Mouse (Mus musculus) liver, embryonic 11.5 days (tissue): ENCODE data around the gene Dao. TPM values are rescaled to one million over a fixed set of nuclear protein-coding genes. Genes with fewer than 3 reads are reported as not detected.

ENCODE experiments used
- ATAC-seq: fragments of 200-750 bp; cut with Nextera tagmentation; replicated peaks from 2 replicates; pipeline ENCODE4 v1.8.0; 2017; ENCODE audit warnings: moderate number of reproducible peaks, mild to moderate bottlenecking, moderate TSS enrichment, moderate library complexity; ENCODE audit not compliant: low FRiP score
- DNase-seq: peaks from one replicate; pipeline ENCODE4 v3.0.0-alpha.2; 2017; ENCODE audit warnings: low spot score
- H3K27ac ChIP-seq: fragments of 300-500 bp; sonication (generic); 2 replicates; pipeline ENCODE4 v1.5.1; 2014; ENCODE audit warnings: mild to moderate bottlenecking, low read depth, low read length, control low read depth
- H3K27me3 ChIP-seq: fragments of 300-500 bp; sonication (generic); replicated peaks from 2 replicates; pipeline ENCODE4 v1.6.1; 2014; ENCODE audit warnings: low read length, mixed read lengths; ENCODE audit not compliant: control insufficient read depth, insufficient read depth
- H3K36me3 ChIP-seq: fragments of 300-500 bp; sonication (generic); 2 replicates; pipeline ENCODE4 v1.6.1; 2014; ENCODE audit warnings: mild to moderate bottlenecking, low read length, moderate library complexity, mixed read lengths; ENCODE audit not compliant: control insufficient read depth, insufficient read depth
- H3K4me1 ChIP-seq: fragments of 300-500 bp; sonication (generic); replicated peaks from 2 replicates; pipeline ENCODE4 v1.6.1; 2014; ENCODE audit warnings: low read length, mixed read lengths; ENCODE audit not compliant: control insufficient read depth, insufficient read depth
- H3K4me2 ChIP-seq: fragments of 300-500 bp; sonication (generic); 2 replicates; pipeline ENCODE4 v1.6.1; 2014; ENCODE audit warnings: mild to moderate bottlenecking, control low read depth, moderate library complexity
- H3K4me3 ChIP-seq: fragments of 300-500 bp; sonication (generic); 2 replicates; pipeline ENCODE4 v1.5.1; 2014; ENCODE audit warnings: low read depth, low read length, control low read depth
- H3K9ac ChIP-seq: fragments of 300-500 bp; sonication (generic); 2 replicates; pipeline ENCODE4 v1.6.1; 2014; ENCODE audit warnings: low read depth, low read length, control low read depth
- H3K9me3 ChIP-seq: fragments of 300-500 bp; sonication (generic); 2 replicates; pipeline ENCODE4 v1.6.1; 2016; ENCODE audit warnings: low read length, inconsistent platforms, mixed read lengths; ENCODE audit not compliant: control insufficient read depth
- WGBS: fragments of 180-500 bp; shearing (Covaris S2); extraction: QIAGEN DNeasy Blood & Tissue Kit; methylation state at CpG from one replicate; pipeline ENCODE4 v1.1.7; 2014; 5-methylcytosine and 5-hydroxymethylcytosine counted together
- polyA plus RNA-seq: library from polyadenylated mRNA; unstranded; fragments of >200 nt; fragmentation: Nextera tagmentation; extraction: Ambion mirVana; gene quantifications from 2 replicates; pipeline ENCODE4 v1.2.1, GENCODE M21; 2014

The Dao gene
- polyA plus RNA-seq, 1 experiment from 2014 or later, result not detected

DNA sequence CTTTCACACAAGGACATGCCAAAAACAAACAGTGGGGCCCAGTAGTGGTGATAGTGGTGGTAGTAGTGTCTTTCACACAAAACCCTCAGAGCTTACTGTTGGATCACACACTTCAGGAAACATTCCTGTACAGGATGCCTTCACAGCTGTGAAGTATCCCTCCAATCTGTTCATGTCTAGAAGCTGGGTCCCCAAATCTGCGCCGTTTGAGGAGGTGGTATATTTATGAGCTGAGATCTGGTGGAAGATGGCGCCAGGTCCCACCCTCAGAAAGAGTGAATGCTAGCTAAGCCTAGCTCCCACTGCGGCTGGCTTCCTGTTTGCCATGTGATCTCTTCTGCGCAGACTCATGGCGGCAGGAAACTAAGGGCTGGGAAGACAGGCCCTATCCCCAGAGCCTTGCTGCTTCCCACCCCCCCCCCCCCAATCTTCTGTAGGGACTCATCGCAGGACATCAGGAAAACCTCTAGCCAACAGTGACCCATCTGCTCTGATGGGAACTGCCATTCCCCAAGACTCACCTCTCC is 37.8 kb upstream of the Dao start:
- H3K9me3 ChIP-seq, result no peaks in the 10 kb centered on the region
- H3K4me1 ChIP-seq, result peaks cover 12% of the 10 kb centered on the region
- no peak overlapping the region for H3K27ac ChIP-seq
- no peaks in the 10 kb centered on the region for H3K27me3 ChIP-seq
- whole genome bisulfite sequencing, result 84% methylated on average over 7 of the region's 7 CpGs
- no peak overlapping the region for H3K9ac ChIP-seq
- no peak overlapping the region for H3K4me3 ChIP-seq
- ATAC-seq, result no peak
- H3K4me2 ChIP-seq, result no peak overlapping the region
- peaks cover 26% of the 10 kb centered on the region for H3K36me3 ChIP-seq
- no peak for DNase-seq

DNA sequence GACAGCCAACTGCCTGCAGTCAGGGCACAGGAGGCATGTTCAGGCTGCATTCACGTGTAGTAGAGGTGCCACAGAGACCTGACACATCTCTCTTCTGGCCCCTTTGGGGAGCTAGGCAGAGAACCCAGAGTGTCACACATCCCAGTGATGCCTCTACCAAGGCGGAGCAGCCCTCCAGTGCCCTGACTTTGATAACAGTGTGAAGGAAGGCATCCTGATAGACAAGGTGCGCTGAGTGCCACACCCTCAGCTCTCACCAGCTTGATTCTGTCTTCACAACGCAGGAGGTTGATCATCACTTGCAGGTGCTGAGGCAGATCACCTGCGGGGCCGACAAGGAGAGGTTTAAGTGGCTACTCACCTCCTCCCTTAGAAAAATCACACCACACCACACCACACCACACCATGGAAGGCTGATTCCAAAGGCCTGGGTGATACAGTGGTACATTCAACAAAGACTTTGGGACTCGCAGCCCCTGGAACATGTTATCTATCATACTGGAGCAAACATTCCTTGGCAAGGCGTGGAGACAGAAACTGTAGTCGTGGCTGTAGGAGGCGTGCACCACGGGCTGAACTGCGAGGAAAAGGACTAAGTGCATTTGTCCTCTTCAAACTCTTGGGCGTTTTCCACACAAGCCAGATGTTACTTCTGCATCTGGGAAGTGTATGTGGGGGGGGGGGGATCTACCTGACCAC is 36.9 kb upstream of the Dao start:
- Histone ChIP-seq H3K9me3 (no peaks in the 10 kb centered on the region), H3K36me3 (peaks cover 26% of the 10 kb centered on the region), H3K4me3 (no peak overlapping the region), H3K4me2 (no peak overlapping the region), H3K4me1 (peaks cover 17% of the 10 kb centered on the region), H3K9ac (no peak overlapping the region), H3K27ac (no peak overlapping the region), H3K27me3 (no peaks in the 10 kb centered on the region)
- WGBS, result 82% methylated on average over 13 of the region's 13 CpGs
- ATAC-seq, result no peak
- DNase-seq, result no peak

DNA sequence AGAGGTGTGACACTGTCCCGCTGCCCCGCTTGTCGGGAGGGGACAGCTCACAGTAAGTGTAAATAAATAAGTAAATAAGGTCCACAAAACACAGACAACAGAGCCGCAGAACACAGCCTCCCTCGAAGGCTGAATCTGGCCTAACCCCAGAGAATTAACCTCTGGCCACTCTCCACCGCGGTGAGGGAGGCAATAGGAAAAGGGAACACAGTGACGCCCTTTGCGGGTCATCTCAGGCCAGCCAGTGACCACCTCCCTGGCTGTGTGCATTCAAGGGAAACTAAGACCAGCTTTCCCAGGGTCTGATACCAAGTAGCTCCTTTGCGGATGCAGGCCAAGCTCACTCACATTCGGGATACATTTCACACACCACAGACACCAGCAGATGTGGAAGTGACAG is 35.1 kb upstream of the Dao start:
- H3K4me2 ChIP-seq, result no peak overlapping the region
- H3K4me1 ChIP-seq, result peaks cover 20% of the 10 kb centered on the region
- WGBS, result 85% methylated on average over 11 of the region's 11 CpGs
- no peak for ATAC-seq
- no peaks in the 10 kb centered on the region for H3K27me3 ChIP-seq
- no peak overlapping the region for H3K27ac ChIP-seq
- no peak overlapping the region for H3K9ac ChIP-seq
- no peak overlapping the region for H3K4me3 ChIP-seq
- DNase-seq, result no peak
- no peaks in the 10 kb centered on the region for H3K9me3 ChIP-seq
- H3K36me3 ChIP-seq, result peaks cover 26% of the 10 kb centered on the region

DNA sequence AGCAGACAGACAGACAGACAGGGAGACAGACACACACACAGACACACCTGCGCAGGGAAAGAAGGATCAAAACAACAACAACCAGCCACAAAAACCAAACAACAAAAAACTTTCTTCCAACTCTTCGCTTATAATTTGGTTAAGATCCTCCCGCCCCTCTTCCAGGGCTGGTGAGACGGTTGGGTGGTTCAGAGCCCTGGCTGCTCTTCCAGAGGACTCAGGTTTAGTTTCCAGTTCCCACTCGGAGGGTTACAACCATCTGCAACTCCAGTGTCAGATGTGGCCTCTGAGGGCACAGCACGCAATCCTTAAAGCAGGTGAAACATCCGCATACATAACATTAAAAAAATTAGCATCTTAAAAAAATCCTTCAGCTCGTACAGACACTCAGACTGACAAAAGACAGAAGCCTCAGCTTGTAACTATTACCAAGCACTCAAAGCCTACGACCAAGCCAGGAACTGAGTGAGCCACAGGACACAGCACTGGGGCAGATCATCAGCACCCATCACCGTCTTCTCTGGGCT is 32.0 kb upstream of the Dao start:
- no peak overlapping the region for H3K27ac ChIP-seq
- H3K27me3 ChIP-seq, result no peaks in the 10 kb centered on the region
- DNase-seq, result no peak
- peaks cover 12% of the 10 kb centered on the region for H3K36me3 ChIP-seq
- 0 out of 2 replicates have a peak overlapping the region, but pooled peaks have one; percentile 25 for H3K9ac ChIP-seq
- WGBS, result 81% methylated on average over 10 of the region's 10 CpGs
- H3K4me3 ChIP-seq, result no peak overlapping the region
- H3K4me1 ChIP-seq, result peaks cover 45% of the 10 kb centered on the region
- no peaks in the 10 kb centered on the region for H3K9me3 ChIP-seq
- H3K4me2 ChIP-seq, result peak overlapping the region; percentile 62; the same call in 1 of the 2 replicates
- ATAC-seq, result no peak

DNA sequence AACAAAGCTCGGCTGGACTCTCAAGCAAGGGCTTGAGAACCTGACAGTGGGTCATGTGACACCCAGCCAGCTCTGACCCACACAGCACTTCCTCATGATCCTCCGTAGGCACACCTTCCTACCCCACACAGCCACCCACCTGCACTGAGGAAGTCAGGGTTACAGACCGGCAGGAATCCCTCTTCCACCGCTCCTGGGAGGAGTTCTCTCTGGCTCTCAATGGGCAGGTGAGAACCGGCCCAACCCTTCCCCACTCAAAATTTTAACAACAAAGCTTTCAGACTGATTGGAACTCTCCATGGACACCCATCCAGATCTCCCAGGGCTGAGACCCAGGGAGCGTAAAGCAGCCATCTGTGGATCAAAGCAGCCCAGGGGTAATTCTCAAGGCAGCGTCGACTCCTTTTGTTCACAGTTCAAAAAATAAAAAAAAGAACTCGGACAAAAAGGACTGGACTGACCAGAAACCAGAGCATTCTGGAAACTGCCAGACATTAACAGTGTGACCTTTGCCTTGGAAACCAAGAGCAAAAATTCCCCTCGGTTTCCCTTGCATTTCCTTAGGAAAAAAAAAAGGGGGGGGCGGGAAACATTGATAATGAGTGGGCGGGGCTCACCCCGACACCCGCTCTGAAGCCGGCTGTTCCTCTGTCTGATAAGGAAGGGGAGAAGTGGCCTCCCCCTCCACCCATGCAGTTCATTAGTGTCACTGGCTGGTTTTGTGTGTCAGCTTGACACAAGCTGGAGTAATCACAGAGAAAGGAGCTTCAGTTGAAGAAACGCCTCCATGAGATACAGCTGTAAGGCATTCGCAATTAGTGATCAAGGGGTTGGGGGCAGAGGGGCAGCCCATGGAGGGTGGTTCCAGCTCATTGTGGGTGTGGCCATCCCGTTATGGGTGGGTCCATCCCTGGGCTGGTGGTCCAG is 30.7 kb upstream of the Dao start:
- Histone ChIP-seq H3K9me3 (no peaks in the 10 kb centered on the region), H3K4me2 (peak overlapping the region; percentile 62), H3K36me3 (peaks cover 12% of the 10 kb centered on the region), H3K9ac (peak overlapping the region; percentile 76), H3K4me1 (peaks cover 55% of the 10 kb centered on the region), H3K4me3 (peak overlapping the region; percentile 46), H3K27me3 (no peaks in the 10 kb centered on the region), H3K27ac (peak overlapping the region; percentile 98)
- WGBS, result 12% methylated on average over 18 of the region's 18 CpGs
- ATAC-seq (peak; percentile 81), DNase-seq (peak; percentile 59)

DNA sequence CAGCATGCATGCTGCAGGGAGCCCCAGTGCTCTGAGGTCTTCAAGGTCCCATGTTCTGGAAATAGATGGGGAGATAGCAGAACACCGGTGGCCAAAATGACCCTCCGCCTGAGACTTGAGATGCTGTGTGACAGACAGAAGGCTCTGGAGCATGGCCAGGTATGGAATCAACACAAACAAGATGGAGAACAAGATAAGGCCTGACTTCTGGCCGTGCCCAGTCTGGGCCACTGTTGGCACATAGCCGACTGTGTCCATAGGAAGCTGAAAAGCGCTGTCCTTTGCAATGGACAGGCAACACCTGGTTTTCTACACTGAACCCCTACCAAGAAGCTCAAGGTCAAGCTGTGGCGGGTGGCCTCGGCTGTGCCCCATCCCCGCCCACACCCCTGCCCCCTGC is 29.7 kb upstream of the Dao start:
- 68% methylated on average over 8 of the region's 8 CpGs for WGBS
- ATAC-seq, result no peak
- Histone ChIP-seq H3K4me3 (peak overlapping the region; percentile 46), H3K27me3 (no peaks in the 10 kb centered on the region), H3K4me1 (peaks cover 59% of the 10 kb centered on the region), H3K4me2 (peak overlapping the region; percentile 62), H3K36me3 (peaks cover 12% of the 10 kb centered on the region), H3K9me3 (no peaks in the 10 kb centered on the region), H3K27ac (peak overlapping the region; percentile 98), H3K9ac (peak overlapping the region; percentile 76)
- DNase-seq, result no peak

DNA sequence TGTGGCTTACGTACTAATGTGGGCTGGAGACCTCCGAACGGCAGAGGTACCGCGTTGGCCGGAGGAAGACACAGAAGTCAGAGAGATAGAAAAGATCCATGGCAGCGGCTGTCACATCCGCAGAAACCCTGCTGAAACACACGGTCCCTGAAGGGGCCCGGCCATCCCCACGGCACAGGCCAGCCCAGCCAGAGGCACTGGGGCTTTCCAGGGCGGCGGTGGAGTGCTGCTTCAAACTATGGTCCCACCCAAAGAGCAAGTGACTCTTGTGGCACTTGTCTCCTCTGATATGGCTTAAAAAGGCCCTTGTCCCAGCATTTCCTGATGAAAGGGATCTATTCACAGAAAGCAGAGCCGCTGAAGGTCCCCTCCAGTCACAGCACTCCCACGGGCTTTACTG is 28.9 kb upstream of the Dao start:
- peak overlapping the region; percentile 46 for H3K4me3 ChIP-seq
- no peaks in the 10 kb centered on the region for H3K9me3 ChIP-seq
- peaks cover 63% of the 10 kb centered on the region for H3K4me1 ChIP-seq
- WGBS, result 51% methylated on average over 15 of the region's 15 CpGs
- ATAC-seq (peak; percentile 35; the same call in 1 of the 2 replicates), DNase-seq (no peak)
- H3K27me3 ChIP-seq, result no peaks in the 10 kb centered on the region
- peak overlapping the region; percentile 76 for H3K9ac ChIP-seq
- 0 out of 2 replicates have a peak, but pooled peaks cover 5% of the 10 kb centered on the region for H3K36me3 ChIP-seq
- peak overlapping the region; percentile 62 for H3K4me2 ChIP-seq
- peak overlapping the region; percentile 98 for H3K27ac ChIP-seq

DNA sequence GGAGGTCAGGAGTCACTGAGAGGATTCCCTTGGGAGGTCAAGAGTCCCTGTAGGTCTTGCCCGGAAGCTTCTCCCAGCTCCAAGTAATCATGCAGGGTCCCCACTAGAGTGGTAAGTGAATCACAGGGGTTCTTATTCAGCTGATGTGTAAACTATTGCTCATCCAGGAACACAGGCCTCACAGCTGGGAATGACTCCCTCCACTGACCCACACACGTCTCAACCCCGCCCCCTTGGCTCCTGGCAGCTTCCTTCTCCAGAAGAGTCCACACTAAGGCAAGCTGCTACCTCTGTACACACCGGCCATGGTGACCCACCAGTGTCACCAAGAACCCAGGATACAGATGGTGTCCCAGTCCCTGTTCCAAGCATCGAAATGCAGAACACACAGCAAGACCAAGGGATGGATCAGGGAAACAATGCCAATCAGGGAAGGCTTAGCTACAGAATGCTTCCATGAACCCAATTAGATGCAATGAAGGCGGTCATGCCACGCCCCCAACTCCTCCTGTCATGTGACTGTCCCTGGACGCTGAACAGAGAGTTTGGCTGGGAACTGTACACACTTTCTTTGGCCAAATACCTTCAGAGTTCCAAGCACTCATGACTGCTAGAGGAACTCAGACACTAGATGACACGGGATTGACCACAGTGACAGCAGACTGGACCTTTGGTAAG is 27.8 kb upstream of the Dao start:
- WGBS, result 67% methylated on average over 9 of the region's 9 CpGs
- Histone ChIP-seq H3K4me2 (peak overlapping the region; percentile 12; the same call in 1 of the 2 replicates), H3K27ac (peak overlapping the region; percentile 98), H3K36me3 (0 out of 2 replicates have a peak, but pooled peaks cover 3% of the 10 kb centered on the region), H3K4me1 (peaks cover 72% of the 10 kb centered on the region), H3K9me3 (no peaks in the 10 kb centered on the region), H3K27me3 (no peaks in the 10 kb centered on the region), H3K4me3 (no peak overlapping the region), H3K9ac (no peak overlapping the region)
- DNase-seq (no peak), ATAC-seq (no peak)
